Mouse (Mus musculus) brain, embryonic 14.5 days (tissue): ENCODE results near the gene 2310022A10Rik.

Source experiments
- CTCF ChIP-seq: fragments of 200-500 bp; IDR thresholded peaks from 2 replicates; pipeline ENCODE4 v1.5.1; 2012; ENCODE audit warnings: inconsistent platforms, mild to moderate bottlenecking, moderate library complexity, borderline replicate concordance; ENCODE audit not compliant: insufficient read depth, insufficient read length; ENCODE audit errors: extremely low read depth
- POLR2A ChIP-seq: fragments of 200-500 bp; IDR thresholded peaks from 2 replicates; pipeline ENCODE4 v1.6.1; 2012; ENCODE audit warnings: mild to moderate bottlenecking, inconsistent platforms, borderline replicate concordance; ENCODE audit not compliant: poor library complexity, insufficient read depth, insufficient read length, severe bottlenecking; ENCODE audit errors: extremely low read depth

DNA sequence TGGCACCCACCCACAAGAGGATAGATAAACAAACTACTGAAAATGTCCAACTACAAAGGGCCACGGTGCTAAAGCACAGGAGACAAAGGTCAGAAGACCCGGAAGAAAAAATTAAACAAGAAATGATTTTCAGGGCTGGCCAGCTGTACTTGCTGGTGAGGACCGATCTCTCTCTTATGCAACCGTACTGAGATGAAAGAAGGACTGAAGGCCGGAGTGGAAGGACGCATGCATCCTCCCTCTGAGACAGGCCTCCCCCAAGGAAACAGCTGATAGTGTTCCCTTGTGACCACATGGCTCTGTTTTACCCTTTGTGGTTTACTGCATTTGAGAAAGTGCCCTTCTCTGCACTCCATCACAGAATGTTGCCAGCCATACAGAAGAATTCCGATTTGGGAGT is 49.8 kb downstream of the 2310022A10Rik start:
- TF ChIP-seq CTCF (no peak), POLR2A (no peak)
